Mouse (Mus musculus): ENCODE measurements at regions not wholly inside any gene's neighbourhood (a gene's known extent, or its start where the extent isn't known, plus 50 kb on each side); places are given as distances from the start of the nearest gene placed in this dataset.

- TF ChIP-seq CTCF (IDR thresholded peaks at IDR 0.05; ENCODE audit: control insufficient read depth, insufficient read depth, low read length) (no peak), POLR2A (IDR thresholded peaks at IDR 0.05; ENCODE audit: borderline replicate concordance, control insufficient read depth, low read depth, low read length) (no peak)
These were observed 292.3 kb downstream of the CK137956 start for GRCm38 (mm10) chr4:127678437-127678836.

Measured in bone marrow, adult 2 months (tissue).